ENCODE assay signal across 8 mouse cellular contexts in genomic region chr9:73557805-73558204, GRCm38 (mm10).
DNase-seq lines count a peak whose midpoint lies in the region; ATAC-seq lines count a peak whose summit lies in the region.

No protein-coding gene starts in this region.

- no peak for ATAC-seq in hindbrain, embryonic 16.5 days
- ATAC-seq in inflammation-experienced regulatory T-cells, adult 6 months = no peak

- no peak overlapping the region for H3K4me3 ChIP-seq in hindbrain, embryonic 10.5 days
- no peak overlapping the region for H3K4me3 ChIP-seq in hindbrain, embryonic 16.5 days (ENCODE audit: low read length)

- no peaks in the 10 kb centered on the region for H3K27me3 ChIP-seq in hindbrain, embryonic 10.5 days (ENCODE audit: insufficient read depth, poor library complexity, severe bottlenecking)
- no peaks in the 10 kb centered on the region for H3K27me3 ChIP-seq in hindbrain, embryonic 16.5 days (replicated peaks; ENCODE audit: control insufficient read depth, insufficient read depth, low read length)

- peak; percentile 63 for DNase-seq in hindbrain, embryonic 10.5 days (ENCODE audit: low spot score)
- DNase-seq in NIH3T3 (ENCODE audit: low read depth) = peak; percentile 57
- DNase-seq in cerebellum, adult 8-10 months = peak; percentile 68
- peak; percentile 12 to 55 for DNase-seq in heart, postnatal 36 days
- peak; percentile 56 for DNase-seq in left cerebral cortex, postnatal 4 days
- DNase-seq in retina, postnatal 1 day = peak; percentile 59

- WGBS in hindbrain, embryonic 10.5 days = 88% methylated on average over 2 of the region's 2 CpGs
- 52% methylated on average over 2 of the region's 2 CpGs for WGBS in hindbrain, embryonic 16.5 days

- no peaks in the 10 kb centered on the region for H3K36me3 ChIP-seq in hindbrain, embryonic 10.5 days
- no peaks in the 10 kb centered on the region for H3K36me3 ChIP-seq in hindbrain, embryonic 16.5 days (ENCODE audit: control insufficient read depth, insufficient read depth, low read length)

- H3K27ac ChIP-seq in hindbrain, embryonic 10.5 days = no peak overlapping the region
- H3K27ac ChIP-seq in hindbrain, embryonic 16.5 days (ENCODE audit: low read depth, low read length) = no peak overlapping the region

- no peak overlapping the region for H3K9ac ChIP-seq in hindbrain, embryonic 16.5 days (ENCODE audit: low read depth, low read length)

- no peaks in the 10 kb centered on the region for H3K9me3 ChIP-seq in hindbrain, embryonic 10.5 days
- H3K9me3 ChIP-seq in hindbrain, embryonic 16.5 days (ENCODE audit: control insufficient read depth, low read length) = no peaks in the 10 kb centered on the region

- intact Hi-C loops in heart, postnatal 36 days (cut with DNase I) = loop anchor here (2.0 to 10.0 kb wide), 2 partner anchors 393 to 425 kb away; no protein-coding TSS in a partner anchor
- intact Hi-C loops in left cerebral cortex, postnatal 4 days (cut with DNase I) = loop anchor here (10.0 kb wide), 1 partner anchor 427 kb away; no protein-coding TSS in a partner anchor

- H3K4me2 ChIP-seq in hindbrain, embryonic 16.5 days (ENCODE audit: low read length) = no peak overlapping the region

- no peaks in the 10 kb centered on the region for H3K4me1 ChIP-seq in hindbrain, embryonic 10.5 days (replicated peaks)
- H3K4me1 ChIP-seq in hindbrain, embryonic 16.5 days (ENCODE audit: control insufficient read depth, insufficient read depth, low read depth, low read length) = peaks cover under 1% of the 10 kb centered on the region
